Mouse (Mus musculus): Measurements from ENCODE around the gene Bean1. TPM values are rescaled to one million over a fixed set of nuclear protein-coding genes. Genes with fewer than 3 reads are reported as not detected.
"Not testable (repeated sequence)": the region's sequence is repeated elsewhere in the genome, so short reads cannot be mapped to it uniquely, and the experiment has no call there.

Gene Bean1
- polyA plus RNA-seq, 1 experiment from 2014 or later, result 0.85 TPM

DNA sequence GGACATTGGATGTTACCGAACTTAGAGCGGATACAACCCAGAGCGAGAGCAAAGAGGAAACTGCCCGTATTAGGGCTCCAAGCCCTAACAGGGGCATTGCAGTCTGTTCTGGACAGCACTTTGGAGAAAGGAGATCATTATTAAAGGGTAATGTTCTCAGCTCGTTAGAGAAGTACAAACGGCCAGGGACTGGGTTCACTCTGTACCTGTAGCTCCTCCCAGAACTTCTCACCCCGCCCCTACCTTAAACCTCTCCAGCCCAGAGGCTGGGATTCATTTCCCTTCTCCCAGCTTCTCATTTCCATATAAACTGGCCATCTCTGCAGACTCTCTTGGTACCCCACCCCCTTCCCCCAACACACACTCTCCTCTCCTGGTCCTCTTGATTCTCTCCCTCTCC is 81.2 kb downstream of the Bean1 start:
- WGBS, result 0% methylated on average over 7 of the region's 7 CpGs
- H3K27me3 ChIP-seq (ENCODE audit: insufficient read depth, poor library complexity, severe bottlenecking), result no peaks in the 10 kb centered on the region
- peaks cover 35% of the 10 kb centered on the region for H3K4me1 ChIP-seq (replicated peaks)
- peak overlapping the region; percentile 89 for H3K27ac ChIP-seq
- DNase-seq (ENCODE audit: low spot score), result peak; percentile 9
- H3K9me3 ChIP-seq, result no peaks in the 10 kb centered on the region
- H3K36me3 ChIP-seq, result no peaks in the 10 kb centered on the region
- peak overlapping the region; percentile 66 for H3K4me3 ChIP-seq

DNA sequence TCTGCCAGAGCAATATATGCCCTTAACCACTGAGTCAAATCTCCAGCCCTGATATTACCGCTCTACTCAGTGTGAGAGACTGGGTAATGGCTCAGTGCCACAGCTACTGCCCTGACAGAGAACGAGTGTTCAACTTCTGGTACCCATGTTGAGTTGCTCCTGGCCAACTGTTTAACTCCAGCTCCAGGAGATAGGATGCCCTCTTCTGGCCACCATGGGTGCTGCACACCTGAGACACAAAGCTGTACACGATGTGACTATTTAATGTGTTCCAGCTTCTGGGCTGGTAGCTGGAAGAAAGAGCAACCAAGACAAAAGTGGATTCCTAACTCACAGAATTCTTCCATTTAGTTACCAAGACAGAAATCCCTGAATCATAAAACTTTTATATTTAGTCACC is 82.8 kb downstream of the Bean1 start:
- peaks cover 2% of the 10 kb centered on the region; the same call in 1 of the 2 replicates for H3K9me3 ChIP-seq
- no peaks in the 10 kb centered on the region for H3K27me3 ChIP-seq (ENCODE audit: insufficient read depth, poor library complexity, severe bottlenecking)
- H3K4me1 ChIP-seq (replicated peaks), result peaks cover 21% of the 10 kb centered on the region
- DNase-seq (ENCODE audit: low spot score), result peak; percentile 11
- 93% methylated on average over 3 of the region's 3 CpGs for WGBS
- H3K4me3 ChIP-seq, result no peak overlapping the region
- no peak overlapping the region for H3K27ac ChIP-seq
- H3K36me3 ChIP-seq, result peaks cover 12% of the 10 kb centered on the region

DNA sequence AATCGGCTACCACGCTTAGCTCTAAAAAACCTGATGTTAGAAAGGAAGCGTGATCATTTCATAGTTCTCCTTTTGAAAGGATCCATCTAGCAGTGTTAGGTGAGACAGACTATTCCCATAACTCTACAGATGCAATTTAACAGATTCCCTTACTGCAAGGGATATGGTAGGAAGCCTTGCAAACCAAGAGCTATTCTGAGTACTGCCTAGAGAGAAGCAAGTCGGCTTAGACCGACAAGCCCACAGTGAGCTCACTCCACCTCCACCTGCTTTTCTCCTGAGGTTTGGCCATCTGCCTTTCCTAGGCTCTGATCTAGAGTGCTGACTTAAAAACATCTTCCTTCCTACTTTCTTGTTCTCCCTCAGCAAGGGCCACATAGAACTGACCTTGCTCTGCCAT is 91.6 kb downstream of the Bean1 start:
- not testable (repeated sequence) for DNase-seq (ENCODE audit: low spot score); H3K4me3 ChIP-seq; H3K27ac ChIP-seq; H3K27me3 ChIP-seq (ENCODE audit: insufficient read depth, poor library complexity, severe bottlenecking); H3K4me1 ChIP-seq (replicated peaks); H3K9me3 ChIP-seq
- peaks cover 74% of the 10 kb centered on the region for H3K36me3 ChIP-seq
- 94% methylated on average over 5 of the region's 5 CpGs for WGBS

DNA sequence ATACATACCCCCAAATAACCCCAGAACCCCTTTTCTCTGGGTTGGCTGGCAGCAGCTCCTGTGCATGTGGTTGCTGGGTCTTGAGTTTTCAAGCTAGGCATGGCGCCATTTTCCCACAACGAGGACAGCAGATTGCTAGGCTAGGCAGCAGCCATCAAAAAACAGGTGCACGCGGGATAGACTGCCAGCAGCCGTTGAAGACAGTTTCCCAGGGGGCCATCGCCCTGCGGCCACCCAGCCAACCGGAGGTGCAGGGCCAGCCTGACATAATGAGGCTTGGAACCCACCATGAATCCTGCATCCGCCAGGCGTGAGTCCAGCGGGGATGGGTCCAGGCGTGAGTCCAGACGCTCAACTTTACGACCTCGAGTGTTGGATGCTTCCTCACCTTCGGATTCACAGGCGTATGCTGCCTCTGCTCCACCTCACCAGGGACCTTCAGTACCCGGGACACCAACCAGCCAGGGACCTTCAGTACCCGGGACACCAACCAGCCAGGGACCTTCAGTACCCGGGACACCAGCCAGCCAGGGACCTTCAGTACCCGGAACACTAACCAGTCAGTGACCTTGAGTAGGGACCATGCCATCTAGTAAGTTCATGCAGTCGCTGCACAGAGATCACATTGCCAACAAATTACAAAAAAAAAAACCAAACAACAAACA is 94.2 kb downstream of the Bean1 start:
- peaks cover 49% of the 10 kb centered on the region for H3K36me3 ChIP-seq
- not testable (repeated sequence) for H3K27me3 ChIP-seq (ENCODE audit: insufficient read depth, poor library complexity, severe bottlenecking); H3K4me1 ChIP-seq (replicated peaks); DNase-seq (ENCODE audit: low spot score); H3K4me3 ChIP-seq; H3K9me3 ChIP-seq; H3K27ac ChIP-seq
- 97% methylated on average over 22 of the region's 22 CpGs for WGBS

DNA sequence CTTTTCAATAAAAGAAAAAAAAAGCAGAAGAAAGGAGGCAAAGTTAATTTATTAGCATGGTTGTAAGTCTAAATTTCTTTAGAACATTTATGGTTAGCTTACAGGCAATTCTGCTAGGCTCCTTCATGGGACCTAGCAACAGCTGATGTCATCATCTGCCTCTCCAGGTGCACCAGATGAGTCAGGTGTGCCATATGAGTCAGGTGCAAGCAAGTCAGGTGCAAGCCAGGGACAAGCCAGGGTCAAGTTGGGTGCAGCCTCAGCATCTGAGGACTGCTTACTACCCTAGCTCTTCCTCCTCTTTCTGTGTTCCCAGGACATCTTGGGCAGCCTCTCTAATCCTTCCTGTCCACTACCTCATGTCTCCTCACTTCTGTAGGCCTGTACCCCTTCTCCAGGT is 98.1 kb downstream of the Bean1 start:
- no peaks in the 10 kb centered on the region for H3K27me3 ChIP-seq (ENCODE audit: insufficient read depth, poor library complexity, severe bottlenecking)
- no peaks in the 10 kb centered on the region for H3K4me1 ChIP-seq (replicated peaks)
- DNase-seq (ENCODE audit: low spot score), result no peak
- H3K27ac ChIP-seq, result no peak overlapping the region
- no peaks in the 10 kb centered on the region for H3K9me3 ChIP-seq
- H3K4me3 ChIP-seq, result no peak overlapping the region
- H3K36me3 ChIP-seq, result peaks cover 20% of the 10 kb centered on the region

Other genes with a start within 250 kb of the Bean1 start
- gene Cdh5, start 68.8 kb upstream of the Bean1 start, polyA plus RNA-seq (2016; fragmentation: Nextera tagmentation; extraction: Ambion mirVana), result 13.2 and 14.6 TPM in 2 replicates
- gene Tk2, start 78.1 kb downstream of the Bean1 start, polyA plus RNA-seq (2016; fragmentation: Nextera tagmentation; extraction: Ambion mirVana), result 28.3 and 31.7 TPM in 2 replicates
- gene Cklf, start 80.4 kb downstream of the Bean1 start, polyA plus RNA-seq (2016; fragmentation: Nextera tagmentation; extraction: Ambion mirVana), result 35.8 and 36.7 TPM in 2 replicates
- not detected in 2 replicates for gene Cmtm2a, start 122.7 kb downstream of the Bean1 start, polyA plus RNA-seq (2016; fragmentation: Nextera tagmentation; extraction: Ambion mirVana)
- gene Gm45711, start 139.6 kb downstream of the Bean1 start, polyA plus RNA-seq (2016; fragmentation: Nextera tagmentation; extraction: Ambion mirVana), result not detected in 2 replicates
- gene Cmtm1, start 139.7 kb downstream of the Bean1 start, polyA plus RNA-seq (2016; fragmentation: Nextera tagmentation; extraction: Ambion mirVana), result not detected in 2 replicates
- not detected in 2 replicates for gene Gm11020, start 151.1 kb downstream of the Bean1 start, polyA plus RNA-seq (2016; fragmentation: Nextera tagmentation; extraction: Ambion mirVana)
- not detected in 2 replicates for gene Cmtm2b, start 151.8 kb downstream of the Bean1 start, polyA plus RNA-seq (2016; fragmentation: Nextera tagmentation; extraction: Ambion mirVana)
- 76.5 and 83.1 TPM in 2 replicates for gene Cmtm3, start 169.0 kb downstream of the Bean1 start, polyA plus RNA-seq (2016; fragmentation: Nextera tagmentation; extraction: Ambion mirVana)
- 1.9 TPM in 2 replicates for gene Cmtm4, start 225.4 kb downstream of the Bean1 start, polyA plus RNA-seq (2016; fragmentation: Nextera tagmentation; extraction: Ambion mirVana)